Mouse (Mus musculus) embryonic stem cell, embryonic (primary cell): Measurements from ENCODE around the gene Fam71e2.

Experiments used
- CTCF ChIA-PET, 4 experiments: fragments of 300-600 bp in 2 of 4; fragments of 350-600 bp in 2 of 4; sonication (Branson Sonifier 250); formaldehyde crosslinking; loops; one replicate each; lab custom pipeline; 2022; ENCODE audit warnings: inconsistent platforms in 2 of 4; lab: Charles Lee
- POLR2A ChIA-PET, 4 experiments: fragments of 300-600 bp in 2 of 4; fragments of 350-600 bp in 2 of 4; sonication (Branson Sonifier 250); formaldehyde crosslinking; loops; one replicate each; lab custom pipeline; 2022; ENCODE audit warnings: antibody characterized with exemption in 4 of 4, inconsistent platforms in 1 of 4; lab: Charles Lee

Fam71e2 gene

DNA sequence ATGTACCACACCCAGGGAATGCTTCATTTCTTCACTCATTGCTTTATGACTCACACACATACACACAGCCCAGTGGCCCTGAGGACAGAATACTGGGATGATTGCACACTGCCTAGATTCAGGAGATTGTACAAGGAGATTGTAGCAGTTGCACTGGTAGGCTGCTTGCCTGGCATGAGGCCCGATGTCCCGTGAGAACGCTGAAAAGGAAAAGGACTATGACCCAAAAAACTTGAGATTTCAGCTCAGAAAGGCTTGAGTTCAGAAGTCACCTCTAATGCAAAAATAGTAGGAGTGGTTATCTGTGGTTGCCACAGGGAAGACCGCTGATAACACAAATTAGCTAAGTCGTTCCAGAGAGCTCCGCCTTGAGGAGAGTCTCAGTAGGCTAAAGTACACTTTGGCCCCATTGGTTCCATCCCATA is 38.1 kb downstream of the Fam71e2 start:
- CTCF ChIA-PET: interaction anchor here in 2 of 4 experiments (0.6 to 1.1 kb wide), 2 partner anchors 28 to 60 kb away, joined by 3 to 4 read pairs; partner anchors contain the start of gene Rpl28 (in 1 of the 2)
- POLR2A ChIA-PET: interaction anchor here in 2 of 4 experiments (0.7 to 2.8 kb wide), 4 partner anchors 19 to 60 kb away, joined by 3 to 13 read pairs (median 5); partner anchors contain the start of genes Cox6b2 (in 1 of the 2), Rpl28 (in 1 of the 2) and Tmem238 (in 1 of the 2)

DNA sequence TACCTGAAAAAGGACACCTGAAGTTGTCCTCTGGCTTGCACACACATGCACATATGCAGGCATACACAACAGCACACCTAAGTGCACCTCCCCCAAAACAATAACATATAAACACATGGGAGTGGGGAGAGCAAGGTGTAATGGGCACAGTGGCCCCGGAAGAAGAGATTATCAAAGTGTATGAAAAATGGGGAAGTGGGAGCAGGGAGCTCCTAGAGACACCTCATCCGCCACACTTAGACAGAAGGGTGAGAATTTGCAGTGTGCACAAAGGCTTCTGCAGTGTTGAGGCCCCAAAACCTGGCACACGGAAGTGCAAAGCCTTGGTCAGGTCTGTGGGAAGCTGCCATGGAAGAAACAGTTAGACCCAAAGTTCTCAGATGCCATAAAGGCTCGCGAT is 40.0 kb downstream of the Fam71e2 start:
- CTCF ChIA-PET: interaction anchor here in 1 of 4 experiments (0.6 kb wide), 1 partner anchor 31 kb away, joined by 3 read pairs; no protein-coding TSS in a partner anchor
- POLR2A ChIA-PET: interaction anchor here in 3 of 4 experiments (0.6 to 2.0 kb wide), 7 partner anchors 8 to 81 kb away, joined by 3 to 10 read pairs (median 4); partner anchors contain the start of genes Kmt5c (in 2 of the 3), Cox6b2 (in 1 of the 3) and Ube2s (in 1 of the 3)

DNA sequence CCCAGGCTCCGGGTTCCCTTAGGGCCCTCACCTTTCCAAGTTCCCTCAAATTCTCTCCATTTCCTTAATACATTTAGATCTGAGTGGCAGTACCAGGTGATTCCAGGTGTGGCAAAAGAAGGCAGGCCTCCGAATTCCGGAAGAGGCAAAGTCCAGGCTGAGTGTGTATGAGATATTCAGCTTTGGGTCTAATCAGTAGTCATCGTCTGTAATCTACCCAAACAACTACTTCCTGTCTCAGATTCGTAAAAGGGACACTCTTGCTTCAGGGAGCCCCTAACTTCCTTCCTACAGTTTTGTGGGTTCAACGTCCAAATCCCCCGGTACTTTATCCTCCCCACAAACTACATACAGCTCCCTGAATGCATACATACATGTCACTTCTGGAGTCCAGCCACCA is 45.9 kb downstream of the Fam71e2 start, which contains the start of gene Tmem150b:
Gene Tmem150b, minus strand, starts transcription at position 81 of the 400 bp plus-strand sequence.
- CTCF ChIA-PET: interaction anchor here in 2 of 4 experiments (0.5 to 1.3 kb wide), 3 partner anchors 15 to 186 kb away, joined by 3 read pairs; partner anchors contain the start of gene Kmt5c (in 1 of the 2)

DNA sequence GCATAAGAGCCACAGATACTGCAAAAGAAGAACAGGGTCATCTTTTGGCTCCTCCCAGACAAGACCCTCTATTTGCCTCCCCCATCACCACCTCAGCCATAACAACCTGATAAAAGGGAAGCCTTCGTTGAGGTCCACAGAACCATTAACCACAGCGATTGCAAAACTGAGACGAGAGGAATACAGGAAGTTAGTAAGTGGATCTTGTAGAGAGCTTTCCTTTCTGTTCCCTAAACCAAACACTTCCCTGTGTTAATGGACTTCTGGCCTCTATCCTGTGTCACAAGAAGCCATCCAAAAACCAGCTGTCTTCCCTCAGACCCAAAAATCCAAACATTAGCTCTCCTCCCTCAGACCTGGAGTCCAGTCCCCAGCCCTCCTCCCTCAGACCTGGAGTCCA is 46.7 kb downstream of the Fam71e2 start:
- CTCF ChIA-PET: interaction anchor here in 3 of 4 experiments (0.7 to 2.0 kb wide), 7 partner anchors 15 to 167 kb away, joined by 3 to 16 read pairs (median 3); partner anchors contain the start of gene Kmt5c (in 1 of the 3)
- POLR2A ChIA-PET: interaction anchor here in 3 of 4 experiments (0.8 to 5.5 kb wide), 22 partner anchors 11 to 142 kb away, joined by 3 to 38 read pairs (median 5); partner anchors contain the start of genes Cox6b2 (in 3 of the 3), Hspbp1 (in 2 of the 3), Kmt5c (in 2 of the 3) and Rpl28 (in 2 of the 3)

More for the DNA sequence above, 45.9 kb downstream of the Fam71e2 start, which contains the start of gene Tmem150b:
- POLR2A ChIA-PET: interaction anchor here in 2 of 4 experiments (0.8 to 5.5 kb wide), 14 partner anchors 14 to 115 kb away, joined by 3 to 38 read pairs (median 7); partner anchors contain the start of genes Cox6b2 (in 2 of the 2), Kmt5c (in 2 of the 2), Rpl28 (in 2 of the 2) and Ube2s (in 2 of the 2)

DNA sequence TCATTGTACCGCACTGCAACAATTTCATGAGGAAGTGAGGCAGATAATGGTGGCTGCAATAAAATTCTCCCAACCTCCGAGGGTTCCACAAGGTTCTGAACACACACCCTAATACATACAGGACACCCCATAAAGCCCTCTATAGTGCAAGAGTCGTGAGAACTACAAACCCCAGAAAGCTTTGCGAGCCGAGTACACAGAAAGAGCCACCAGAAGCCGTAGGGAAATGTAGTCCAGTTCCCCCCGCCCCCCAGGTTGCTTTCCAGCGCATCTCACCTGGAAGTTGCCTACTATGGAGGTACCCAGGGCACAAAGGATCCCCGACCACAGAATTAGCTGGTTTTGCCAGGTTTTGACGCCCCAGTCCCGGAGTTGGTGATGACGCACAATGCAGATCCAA is 47.6 kb downstream of the Fam71e2 start:
- ChIA-PET POLR2A (interaction anchor here in 3 of 4 experiments (0.7 to 5.5 kb wide), 25 partner anchors 11 to 252 kb away, joined by 3 to 38 read pairs (median 5); partner anchors contain the start of genes Cox6b2 (in 3 of the 3), Ube2s (in 3 of the 3), Hspbp1 (in 2 of the 3) and Kmt5c (in 2 of the 3)), CTCF (interaction anchor here in 3 of 4 experiments (0.7 to 2.0 kb wide), 6 partner anchors 16 to 87 kb away, joined by 3 to 16 read pairs (median 4); partner anchors contain the start of gene Kmt5c (in 1 of the 3))

DNA sequence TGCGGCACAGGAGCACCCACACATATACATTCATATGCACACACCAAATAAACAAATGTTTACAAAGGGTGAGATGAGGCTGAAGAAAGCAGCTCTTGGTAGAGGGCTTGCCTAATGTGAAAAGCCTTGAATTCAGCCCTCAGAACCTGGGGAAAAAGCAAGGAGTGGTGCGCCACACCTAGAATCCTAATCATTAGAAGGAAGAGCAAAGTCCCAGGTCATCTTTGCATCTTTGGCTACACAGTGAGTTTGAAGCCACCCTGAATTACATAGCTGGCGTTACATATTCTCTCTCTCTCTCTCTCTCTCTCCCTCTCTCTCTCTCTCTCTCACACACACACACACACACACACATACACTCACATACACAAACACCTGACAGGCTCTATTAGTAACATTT is 51.8 kb downstream of the Fam71e2 start:
- ChIA-PET POLR2A (interaction anchor here in 3 of 4 experiments (0.6 to 2.3 kb wide), 13 partner anchors 11 to 178 kb away, joined by 3 to 9 read pairs (median 4); partner anchors contain the start of genes Cox6b2 (in 1 of the 3), Kmt5c (in 1 of the 3), Rpl28 (in 1 of the 3) and Ube2s (in 1 of the 3)), CTCF (interaction anchor here in 1 of 4 experiments (0.7 kb wide), 1 partner anchor 14 kb away, joined by 3 read pairs; no protein-coding TSS in a partner anchor)

DNA sequence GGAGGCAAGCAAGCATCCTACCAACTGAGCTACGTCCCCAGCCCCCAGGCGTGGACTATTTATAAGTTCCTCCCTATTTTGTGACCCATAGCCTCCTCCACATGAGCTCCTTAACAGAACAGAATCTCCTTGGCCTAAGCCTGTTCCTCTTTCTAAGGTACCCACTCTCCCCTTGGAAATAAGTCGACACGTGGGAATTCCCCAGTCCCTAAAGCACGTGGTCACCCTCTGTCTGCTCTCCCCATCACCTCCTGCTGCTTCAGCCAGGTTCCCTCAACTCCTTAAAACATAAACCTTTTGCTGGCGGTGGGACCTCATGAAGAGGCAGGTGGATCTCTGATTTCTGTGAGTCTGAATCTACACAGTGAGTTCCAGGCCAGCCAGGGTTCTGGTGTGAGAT is 54.1 kb downstream of the Fam71e2 start:
- ChIA-PET POLR2A (interaction anchor here in 3 of 4 experiments (0.6 to 3.4 kb wide), 17 partner anchors 12 to 239 kb away, joined by 3 to 25 read pairs (median 3); partner anchors contain the start of genes Cox6b2 (in 2 of the 3), Kmt5c (in 2 of the 3), Rpl28 (in 2 of the 3) and Ube2s (in 1 of the 3)), CTCF (interaction anchor here in 2 of 4 experiments (0.6 to 1.4 kb wide), 5 partner anchors 11 to 301 kb away, joined by 3 to 4 read pairs (median 3); partner anchors contain the start of gene Cox6b2 (in 1 of the 2))

DNA sequence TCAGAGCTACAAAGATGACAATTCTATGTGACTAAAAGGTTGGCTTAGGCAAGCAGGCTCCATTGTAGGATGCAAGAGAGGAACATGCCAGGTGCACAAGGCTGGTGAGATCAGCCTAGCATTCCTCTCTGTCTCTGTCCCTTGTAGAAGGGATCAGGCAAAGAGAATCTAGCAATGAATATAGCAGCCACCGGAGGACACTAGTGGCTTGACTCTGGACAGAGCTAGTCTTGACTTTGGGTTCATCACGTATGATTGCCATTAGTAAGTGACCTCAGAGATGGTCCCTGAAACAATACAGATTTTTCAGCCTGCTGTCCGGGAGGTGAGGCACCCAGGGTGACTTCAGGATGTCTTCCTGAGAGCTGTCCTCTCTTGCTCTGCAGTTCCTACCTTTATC is 58.5 kb downstream of the Fam71e2 start:
- CTCF ChIA-PET: no interaction called here
- POLR2A ChIA-PET: interaction anchor here in 3 of 4 experiments (0.7 to 3.7 kb wide), 10 partner anchors 10 to 100 kb away, joined by 3 to 19 read pairs (median 6); partner anchors contain the start of genes Kmt5c (in 2 of the 3), Ube2s (in 2 of the 3) and Rpl28 (in 1 of the 3)

DNA sequence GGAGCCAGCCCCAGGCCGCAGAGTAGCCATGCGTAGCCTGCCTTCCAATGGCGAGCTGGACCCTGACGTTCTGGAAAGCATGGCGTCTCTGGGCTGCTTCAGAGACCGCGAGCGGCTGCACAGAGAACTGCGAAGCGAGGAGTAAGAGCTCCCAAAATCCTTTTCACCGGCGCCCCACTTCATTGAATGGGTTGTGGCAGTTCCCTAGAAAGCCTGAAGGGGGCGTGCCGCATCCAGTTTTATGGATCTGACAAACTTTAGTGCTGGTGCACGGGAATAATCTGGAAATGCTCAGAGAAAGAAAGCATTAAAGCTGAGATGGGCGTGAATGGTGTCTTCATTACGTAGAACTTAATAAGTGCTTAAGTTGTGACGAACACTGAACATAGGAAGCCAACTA is 66.0 kb downstream of the Fam71e2 start:
- ChIA-PET CTCF (interaction anchor here (0.5 to 2.8 kb wide), 65 partner anchors 9 to 301 kb away, joined by 3 to 23 read pairs (median 4); partner anchors contain the start of genes Hspbp1 (in 3 of the 4), Kmt5c (in 2 of the 4), Rpl28 (in 2 of the 4) and Cox6b2 (in 1 of the 4)), POLR2A (interaction anchor here (0.5 to 8.0 kb wide), 84 partner anchors 8 to 334 kb away, joined by 3 to 108 read pairs (median 5); partner anchors contain the start of genes Brsk1 (in 3 of the 4), Cox6b2 (in 3 of the 4), Hspbp1 (in 3 of the 4) and Rpl28 (in 3 of the 4))
